Mouse (Mus musculus) urinary bladder, postnatal 10 days (tissue): ENCODE results near the gene Gstm5.
A peak's percentile ranks its signal among the peaks of the same experiment; 100 is the strongest.
"Not testable (repeated sequence)": the region's sequence is repeated elsewhere in the genome, so short reads cannot be mapped to it uniquely, and the experiment has no call there.

Experiments
- DNase-seq: peaks from one replicate; pipeline ENCODE4 v3.0.0; 2022; ENCODE audit warnings: low spot score

Gene Gstm5

DNA sequence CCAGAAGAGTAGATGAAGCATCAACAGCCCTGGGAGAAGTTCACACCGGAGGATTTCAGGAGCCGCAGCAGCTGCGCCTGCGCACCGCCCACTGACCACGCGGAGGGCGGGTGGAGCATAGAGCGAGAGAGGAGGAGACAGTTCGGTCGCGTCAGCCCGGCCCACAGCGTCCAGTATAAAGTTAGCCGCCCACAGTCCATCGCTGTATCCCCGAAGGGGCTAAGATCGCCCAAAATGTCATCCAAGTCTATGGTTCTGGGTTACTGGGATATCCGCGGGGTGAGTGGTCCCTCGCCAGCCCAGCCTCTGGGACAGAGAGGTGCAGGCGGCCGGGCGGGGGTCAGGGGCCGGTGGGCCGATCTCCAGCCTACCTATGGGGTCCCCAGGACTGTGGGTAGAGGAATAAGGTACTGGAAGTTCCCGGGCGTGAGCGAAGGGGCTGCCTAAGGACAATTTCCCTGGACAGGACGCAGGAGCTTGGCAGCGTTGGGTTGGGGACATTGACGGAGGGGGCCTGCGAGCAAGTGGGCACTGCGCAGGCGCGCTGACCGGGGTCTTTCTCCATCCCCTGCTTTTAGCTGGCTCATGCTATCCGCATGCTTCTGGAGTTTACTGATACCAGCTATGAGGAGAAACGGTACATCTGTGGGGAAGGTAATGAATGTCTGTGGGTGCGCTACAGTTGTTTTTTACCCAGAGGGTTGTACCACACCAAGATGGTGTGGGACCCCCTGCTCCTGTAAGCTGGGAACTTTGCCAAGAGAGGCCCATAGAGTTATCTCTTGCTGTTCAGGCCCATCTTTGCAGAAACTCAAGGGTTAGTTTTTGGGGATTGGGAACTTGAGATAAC, at the start of gene Gstm5:
Gene Gstm5 (plus strand): TSS at position 102 of the 850 bp plus-strand sequence.
- peak; percentile 47 for DNase-seq

DNA sequence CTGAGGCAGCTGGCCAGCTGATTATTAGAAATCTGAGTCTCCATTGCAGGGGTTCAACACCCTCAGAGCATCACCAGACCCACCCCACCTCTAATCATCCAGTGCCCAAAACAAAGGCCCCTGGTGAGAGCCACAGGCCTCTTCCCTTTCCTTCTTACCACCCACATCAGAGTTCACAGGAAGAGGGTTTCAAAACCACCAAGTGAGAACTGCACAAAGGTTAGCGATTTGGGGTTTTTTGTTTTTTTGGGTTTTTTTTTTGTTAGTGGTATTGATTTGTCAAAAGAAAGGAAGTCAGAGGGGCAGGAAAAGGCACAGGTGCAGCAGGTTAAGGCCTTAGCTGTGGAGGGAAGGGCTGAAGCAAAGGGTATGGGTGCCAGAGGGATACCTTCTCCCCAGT, 49.4 kb upstream of the Gstm5 start:
- DNase-seq: no peak

DNA sequence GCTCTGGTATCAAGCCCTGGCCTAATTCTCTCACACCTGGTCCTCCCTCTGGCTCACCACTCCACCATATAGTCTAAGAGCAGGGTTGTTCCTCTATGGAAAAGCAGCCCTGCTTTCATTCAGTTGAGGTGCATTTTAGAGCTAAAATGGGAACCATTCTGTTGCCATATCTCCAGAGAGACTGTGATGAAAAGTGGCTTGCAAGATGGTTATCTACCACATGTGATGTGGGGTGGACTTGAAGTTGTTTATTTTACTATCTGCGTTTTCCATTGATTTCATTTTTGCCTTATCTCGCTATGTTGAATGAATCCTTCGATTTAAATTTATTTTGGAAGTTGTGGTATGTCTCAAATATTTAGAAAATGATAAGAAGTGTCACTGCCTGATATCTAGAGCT, 48.8 kb upstream of the Gstm5 start:
- no peak for DNase-seq

DNA sequence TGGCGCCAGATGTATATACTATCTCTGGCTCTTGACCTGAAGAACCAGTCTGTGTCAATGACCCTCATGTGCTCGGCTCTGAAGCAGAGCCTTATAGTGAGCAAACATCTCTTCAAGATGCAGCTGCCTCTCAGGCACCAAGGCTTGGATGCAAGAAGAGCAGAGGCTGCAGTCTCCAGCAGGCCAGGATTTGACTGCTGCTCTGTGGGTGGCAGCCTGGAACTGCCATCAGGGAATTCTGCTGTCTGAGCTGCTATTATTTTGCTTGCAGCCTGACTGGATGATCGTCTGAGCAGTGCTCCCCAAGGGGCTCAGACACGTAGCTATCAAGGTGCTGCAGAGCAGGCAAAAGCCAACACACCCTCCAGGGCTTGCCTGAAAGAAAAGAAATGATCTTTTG, 47.5 kb upstream of the Gstm5 start:
- no peak for DNase-seq

DNA sequence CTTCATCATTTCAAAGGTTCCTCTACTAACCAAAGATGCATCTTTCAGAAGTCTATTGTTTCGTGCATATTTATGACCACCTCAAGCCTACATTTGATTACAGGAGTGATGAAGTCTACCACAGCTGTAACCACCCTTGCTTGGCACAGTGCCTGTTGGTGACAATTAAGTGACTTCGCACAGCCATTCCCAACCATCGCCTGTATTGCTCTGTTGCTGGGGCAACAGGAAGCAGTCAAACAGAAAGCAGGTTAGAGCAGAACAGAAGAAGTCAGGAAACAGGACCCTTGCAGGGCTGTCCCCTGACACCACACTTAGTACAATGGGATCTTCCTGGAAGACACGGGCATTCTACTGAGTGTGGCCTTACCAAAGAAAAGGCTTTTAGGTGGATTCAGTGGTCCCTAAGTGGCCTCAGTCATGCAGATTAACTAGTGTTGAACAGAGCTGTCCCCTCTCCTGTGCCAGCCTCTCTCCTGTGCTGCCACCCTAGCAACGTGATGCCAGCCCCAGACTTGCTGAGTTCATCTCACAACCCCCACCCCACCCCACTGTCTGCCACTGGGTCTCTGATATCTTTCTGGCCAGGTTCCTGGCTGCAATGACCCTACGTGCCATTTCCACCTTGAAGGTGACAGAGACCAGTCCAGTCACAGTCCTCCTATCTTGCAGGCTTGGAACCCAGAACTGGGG, 46.5 kb upstream of the Gstm5 start:
- no peak for DNase-seq

DNA sequence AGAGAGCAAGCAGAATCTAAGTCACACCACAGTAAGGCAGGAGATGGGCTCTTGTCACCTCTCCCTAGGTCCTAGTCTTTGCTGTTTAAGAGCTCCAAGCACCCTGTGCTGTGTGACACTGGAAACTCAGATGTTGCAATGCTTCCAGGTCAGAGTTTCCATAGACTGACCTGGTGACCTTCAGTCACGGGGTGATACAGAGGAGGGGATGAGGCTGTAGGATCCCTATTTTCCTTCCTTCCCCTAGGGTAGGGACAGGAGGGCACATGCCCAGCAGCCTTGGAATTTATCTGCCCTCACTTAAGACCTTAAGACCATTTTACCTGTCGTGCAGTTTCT, 46.0 kb upstream of the Gstm5 start:
- DNase-seq: no peak

DNA sequence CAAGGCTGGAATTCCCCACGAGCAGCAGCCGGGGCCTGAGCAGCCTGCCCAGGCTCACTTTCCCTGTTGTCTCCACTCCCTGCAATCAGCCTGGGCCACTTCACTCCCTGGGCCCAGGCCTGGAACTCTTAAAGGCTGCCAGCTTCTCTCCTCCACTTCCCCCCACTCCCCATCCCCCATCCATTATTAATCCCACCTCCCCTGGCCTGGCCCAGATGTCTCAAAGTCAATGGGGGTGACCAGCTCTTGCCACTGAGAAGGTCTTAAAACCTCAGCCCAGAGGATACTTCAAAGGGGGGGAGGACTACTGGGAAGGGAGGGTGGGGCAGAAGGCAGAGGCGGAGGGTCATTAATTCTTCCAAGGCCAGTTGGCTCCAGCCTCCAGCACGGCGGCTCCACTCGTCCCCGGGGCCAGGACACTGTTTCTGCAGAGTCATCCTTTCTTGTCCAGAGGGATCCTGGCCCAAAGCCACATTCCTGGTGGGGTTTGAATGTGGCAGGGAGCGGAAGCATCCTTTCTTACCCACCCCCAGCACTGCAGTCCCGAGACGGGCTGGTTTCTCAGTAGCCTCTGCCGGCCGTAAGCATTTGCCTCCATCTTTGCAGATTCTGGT, 45.1 kb upstream of the Gstm5 start:
- DNase-seq: no peak

DNA sequence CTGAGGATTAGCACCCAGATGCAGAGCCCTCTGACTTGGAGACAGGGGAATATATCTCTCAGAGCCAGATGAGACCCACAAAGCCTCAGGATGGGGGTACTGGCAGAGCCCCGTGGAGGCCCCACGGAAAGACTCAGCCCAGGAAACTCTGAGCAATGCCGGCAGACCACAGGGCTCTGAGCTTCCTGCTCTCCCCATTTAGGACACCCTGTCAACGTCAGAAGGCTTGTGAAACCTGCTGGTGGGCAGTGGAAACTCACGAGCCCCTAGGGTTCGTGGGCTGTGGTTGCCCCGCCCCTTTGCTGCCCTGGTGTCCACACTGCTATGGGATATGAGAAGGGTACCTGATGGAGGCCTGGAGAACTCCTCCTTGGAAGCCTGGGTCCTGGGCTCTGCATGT, 42.8 kb upstream of the Gstm5 start:
- DNase-seq: no peak

DNA sequence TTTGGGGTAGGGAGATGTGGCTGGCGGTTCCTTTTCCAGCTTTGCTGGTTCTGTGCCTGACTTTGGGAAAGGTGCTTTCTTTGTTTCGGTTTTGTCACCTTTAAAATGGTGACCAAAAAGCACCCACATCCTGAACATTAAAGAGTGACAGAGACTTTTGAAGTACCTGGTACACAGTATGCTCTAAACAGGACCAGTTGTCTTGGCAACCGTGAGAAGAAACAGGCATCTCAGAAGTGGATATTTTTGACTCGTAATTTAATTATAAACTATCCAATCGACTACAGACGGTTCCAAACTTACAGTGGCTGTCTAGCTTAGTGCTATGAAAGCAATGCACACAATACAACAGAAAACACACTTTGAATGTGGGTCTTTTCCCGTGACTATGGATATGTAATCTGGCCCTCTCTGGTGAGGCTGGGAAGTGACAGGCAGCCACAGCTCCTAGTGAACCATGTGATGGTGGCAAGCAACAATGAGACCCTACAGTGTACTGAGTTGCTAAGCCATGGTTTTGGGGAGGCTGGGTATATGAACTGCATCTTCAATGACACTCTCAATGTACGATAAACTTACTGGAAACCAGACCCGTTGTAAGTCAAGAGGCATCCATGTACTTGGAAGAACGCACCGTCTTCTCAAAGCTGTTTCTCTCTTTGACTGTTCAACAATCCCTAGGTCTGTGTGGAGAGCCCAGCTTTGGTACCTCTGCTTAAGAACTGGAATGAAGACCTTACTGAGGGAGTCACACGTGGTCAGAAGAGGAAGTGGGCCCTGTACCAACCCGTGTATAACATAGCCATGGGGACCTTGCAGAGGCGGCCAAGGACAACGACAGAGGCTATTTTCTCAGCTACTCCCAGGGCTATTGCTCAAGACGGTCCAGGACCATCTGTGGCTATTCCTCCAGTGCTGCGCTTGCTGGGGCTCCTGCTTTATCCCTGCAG, 42.1 kb upstream of the Gstm5 start:
- DNase-seq: no peak

DNA sequence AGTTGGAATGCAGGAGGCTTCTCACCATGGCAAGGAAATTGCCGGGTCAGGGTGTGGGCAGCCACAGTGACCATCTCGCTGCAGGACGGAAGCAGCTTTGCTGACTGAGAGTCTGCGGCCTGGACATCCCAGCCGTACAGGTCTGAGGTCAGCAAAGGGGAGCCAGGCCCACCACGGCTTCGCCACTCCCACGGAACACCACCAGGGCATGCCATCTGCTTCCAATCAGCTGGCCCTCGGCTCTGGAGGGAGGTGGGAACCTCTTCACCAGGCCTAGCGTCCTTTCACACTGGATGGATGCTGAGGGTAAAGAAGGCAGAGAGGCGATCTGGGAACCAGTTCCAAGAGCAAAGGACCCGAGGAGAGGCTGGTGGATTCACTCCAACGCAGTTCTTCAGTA, 40.3 kb upstream of the Gstm5 start:
- no peak for DNase-seq

DNA sequence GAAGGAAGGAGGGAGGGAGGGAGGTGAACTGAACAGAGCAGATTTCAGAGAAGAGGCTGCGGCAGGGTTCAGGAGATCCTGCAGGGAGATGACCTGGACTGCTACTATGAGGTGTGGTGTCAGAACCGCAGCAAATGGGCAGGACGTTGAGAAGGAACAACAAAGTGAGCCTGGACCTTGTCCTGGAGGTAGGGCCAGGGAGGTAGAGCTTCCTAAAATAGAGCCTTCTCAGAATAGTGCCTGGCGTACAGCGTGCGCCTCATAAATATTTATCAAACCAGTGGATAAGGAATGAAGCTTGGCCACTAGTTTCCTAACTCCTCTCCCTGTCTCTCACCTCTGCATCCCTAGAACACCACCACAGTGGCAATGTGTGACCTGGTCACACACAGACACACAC, 38.0 kb upstream of the Gstm5 start:
- no peak for DNase-seq

DNA sequence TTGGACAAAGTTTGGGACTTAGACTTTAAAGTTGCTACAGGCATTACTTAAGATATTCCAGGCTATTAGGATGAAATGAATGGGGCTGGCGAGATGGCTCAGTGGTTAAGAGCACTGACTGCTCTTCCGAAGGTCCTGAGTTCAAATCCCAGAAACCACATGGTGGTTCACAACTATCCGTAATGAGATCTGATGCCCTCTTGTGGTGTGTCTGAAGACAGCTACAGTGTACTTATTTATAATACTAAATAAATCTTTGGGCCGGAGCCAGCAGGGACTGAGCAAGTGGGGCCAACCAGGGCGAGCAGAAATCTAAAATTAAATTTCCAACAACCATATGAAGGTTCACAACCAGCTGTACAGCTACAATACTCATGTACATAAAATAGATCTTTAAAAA, 34.1 kb upstream of the Gstm5 start:
- not testable (repeated sequence) for DNase-seq

DNA sequence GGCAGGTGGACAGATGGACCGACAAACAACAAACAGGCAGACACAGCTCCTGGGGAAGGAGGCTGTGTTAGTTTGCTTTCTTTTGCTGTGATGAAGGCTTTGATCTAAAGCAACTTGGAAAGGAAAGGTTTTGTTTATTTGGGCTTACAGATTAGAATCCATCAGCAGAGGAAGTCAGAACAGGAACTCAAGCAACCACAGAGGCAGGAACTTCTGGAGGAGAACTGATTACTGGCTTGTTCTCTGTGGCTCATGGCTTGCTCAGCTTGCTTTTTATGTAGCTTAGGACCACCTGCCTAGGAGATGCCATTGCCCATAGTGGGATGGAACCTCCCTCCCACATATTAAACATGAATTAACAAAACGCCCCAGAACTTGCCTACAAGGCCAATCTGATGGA, 33.1 kb upstream of the Gstm5 start:
- no peak for DNase-seq

DNA sequence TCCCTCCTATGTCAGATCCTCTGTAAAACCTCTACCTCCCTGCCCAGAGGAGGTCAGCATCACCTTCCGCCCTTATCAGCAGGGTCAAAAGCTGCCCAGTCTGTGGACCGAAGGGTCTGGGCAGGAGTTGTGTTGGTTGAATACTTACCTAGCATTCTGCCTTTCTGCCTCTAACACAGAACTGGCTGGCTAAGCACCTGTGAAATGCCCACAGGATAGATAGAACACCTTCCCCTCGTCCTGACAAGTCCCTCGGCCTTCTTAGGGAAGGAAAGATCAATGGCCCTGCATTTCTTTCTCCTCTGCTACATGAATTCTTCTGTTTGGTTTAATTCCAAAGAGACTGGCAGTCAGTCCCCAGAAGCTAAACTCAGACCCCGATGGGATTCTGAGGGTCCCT, 32.1 kb upstream of the Gstm5 start:
- DNase-seq: no peak

DNA sequence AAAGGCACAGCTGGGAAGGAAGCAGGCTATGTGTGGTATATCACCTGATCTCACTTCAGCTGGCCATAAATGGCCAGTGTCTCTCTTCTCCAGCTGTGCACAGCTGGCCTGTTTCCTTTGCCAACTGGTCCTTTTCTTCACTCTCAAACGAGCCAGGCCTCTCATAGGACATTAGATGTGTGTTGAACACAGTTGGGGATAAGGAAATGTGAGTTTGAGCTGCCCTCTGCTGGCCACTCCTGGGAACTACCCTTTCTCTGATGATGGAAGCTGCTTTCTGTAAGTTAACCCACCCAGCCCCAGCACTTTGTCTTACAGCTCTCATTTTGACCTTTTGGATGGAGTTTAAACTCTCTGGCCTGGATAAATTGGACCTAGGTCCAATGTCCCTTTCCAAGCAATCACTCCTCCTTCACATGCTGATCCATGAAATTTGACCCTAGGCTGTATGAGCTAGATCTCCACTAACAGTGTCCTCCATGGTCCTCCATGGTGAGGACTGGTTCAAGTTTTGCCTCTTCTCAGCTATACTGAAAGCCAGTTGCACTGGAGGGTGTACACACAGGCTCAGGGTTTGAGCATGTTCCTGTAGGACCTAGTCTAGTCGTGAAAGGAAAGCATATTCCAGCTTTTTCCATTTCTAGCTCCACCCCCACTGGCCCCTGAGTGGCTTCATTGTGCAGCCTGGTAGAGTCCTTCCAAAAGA, 31.6 kb upstream of the Gstm5 start:
- peak; percentile 61 for DNase-seq

DNA sequence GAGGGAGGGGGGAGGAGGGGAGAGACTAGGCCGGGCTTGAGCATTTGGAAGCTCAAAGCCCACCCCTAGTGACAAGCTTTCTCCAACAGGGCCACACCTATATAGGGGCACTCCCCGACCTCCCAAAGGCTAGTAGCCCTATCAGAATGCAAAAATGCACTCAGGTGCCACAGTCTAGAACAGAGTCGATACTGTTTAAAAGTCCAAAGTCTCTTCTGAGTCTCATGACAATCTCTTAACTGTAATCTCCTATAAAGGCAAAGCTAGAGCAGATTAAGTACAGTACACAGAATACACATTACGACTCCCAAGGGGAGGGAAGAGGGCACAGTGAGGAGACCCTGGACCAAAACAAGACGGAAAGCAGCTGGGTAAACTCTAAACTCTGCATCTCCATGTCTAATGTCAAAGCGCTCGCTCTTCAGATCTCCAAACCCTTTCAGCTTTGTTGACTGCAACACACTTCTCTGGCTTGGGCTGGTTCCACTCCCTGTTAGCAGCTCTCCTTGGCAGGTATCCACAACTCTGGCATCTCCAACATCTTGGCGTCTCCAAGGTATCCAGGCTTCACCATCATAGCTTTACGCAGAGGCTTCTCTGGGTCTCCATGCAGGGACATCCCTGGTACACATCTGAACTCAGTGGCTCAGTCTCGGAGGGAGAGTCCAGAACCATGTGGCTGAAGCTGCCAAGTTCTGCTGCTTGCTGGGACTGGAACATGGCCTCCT, 30.1 kb upstream of the Gstm5 start:
- no peak for DNase-seq

DNA sequence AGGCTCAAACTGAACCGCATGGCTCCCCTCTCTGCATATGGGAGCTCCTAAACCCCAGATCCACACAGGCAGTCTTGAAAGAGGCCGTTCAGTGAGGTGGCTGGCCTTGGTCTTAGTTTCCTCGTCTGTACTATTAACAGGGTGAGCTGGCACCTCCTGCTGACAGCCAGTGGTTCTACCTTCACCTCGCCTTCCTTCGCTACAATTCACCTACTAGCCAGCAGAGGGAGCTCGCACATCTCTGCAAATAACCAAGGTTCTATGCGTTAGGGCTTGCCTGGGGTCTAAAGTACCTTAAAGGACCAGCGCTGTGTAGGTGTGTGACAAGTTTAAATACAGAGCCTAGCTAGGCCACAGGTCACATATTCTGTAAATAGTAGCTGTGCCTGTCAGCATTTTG, 28.5 kb upstream of the Gstm5 start:
- peak; percentile 51 for DNase-seq

DNA sequence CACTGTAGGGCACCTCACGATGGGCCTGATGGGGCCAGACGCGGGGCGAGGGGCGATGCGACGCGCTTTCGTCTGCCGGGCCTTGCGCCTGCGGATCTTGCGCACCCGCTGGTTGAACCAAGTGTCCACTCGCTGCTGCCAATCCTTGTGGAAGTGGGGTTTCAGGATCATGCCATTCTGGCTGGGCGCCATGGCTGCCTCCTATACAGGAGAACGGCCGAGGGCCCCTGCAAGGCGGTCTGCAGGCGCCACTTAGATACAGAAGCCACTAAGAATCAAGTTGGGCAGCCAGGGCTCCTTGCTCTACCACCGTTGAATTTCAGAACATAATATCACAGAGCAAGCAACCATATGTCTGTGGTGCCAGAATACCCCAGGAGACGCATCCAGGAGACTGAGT, 27.2 kb upstream of the Gstm5 start:
- no peak for DNase-seq

DNA sequence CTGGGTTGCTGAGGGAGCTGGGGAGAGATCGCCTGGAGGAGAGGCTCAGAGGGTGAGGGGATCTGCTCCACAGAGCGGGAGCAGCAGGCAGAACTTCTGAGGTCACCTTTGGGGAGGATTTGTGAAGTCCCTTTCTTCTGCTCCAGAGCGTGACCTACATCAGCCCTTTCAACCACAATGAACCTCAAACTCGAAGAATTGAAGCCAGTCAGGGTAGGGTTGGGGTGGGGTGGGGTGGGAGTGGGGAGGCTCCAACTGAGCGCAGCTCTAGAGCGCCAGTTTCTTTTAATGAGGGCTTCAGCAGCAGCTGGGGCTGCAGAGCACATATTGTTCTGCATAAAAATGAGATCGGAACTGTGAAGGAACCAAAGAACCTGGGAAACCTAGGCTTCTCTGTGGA, 26.5 kb upstream of the Gstm5 start:
- no peak for DNase-seq

DNA sequence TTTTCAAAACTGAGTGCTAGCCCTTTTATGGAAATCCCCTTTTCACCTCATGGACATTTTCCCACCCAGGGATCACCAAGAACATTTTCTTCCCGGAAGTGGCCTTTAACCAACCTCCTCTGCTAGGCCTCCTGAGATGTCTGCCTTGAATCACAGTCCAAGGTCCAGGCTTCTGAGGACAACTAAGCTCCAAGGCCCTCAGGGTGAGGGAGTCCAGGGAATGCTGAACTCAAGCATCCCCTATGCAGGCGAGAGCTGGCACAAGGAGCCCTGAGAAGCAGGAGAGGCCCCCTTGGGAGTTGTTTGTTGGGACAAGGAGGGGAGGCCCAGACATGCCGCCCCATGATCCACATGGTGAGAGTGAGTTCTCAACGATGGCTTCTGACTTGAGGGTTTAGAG, 25.7 kb upstream of the Gstm5 start:
- no peak for DNase-seq
